Mouse (Mus musculus) sigmoid colon, adult 10 weeks (tissue): ENCODE data around the gene Exoc3l4. TPM values are rescaled to one million over a fixed set of nuclear protein-coding genes. Genes with fewer than 3 reads are reported as not detected.

Experiments
- polyA plus RNA-seq: library from polyadenylated mRNA; stranded (reverse); fragments of 350-450 nt; fragmentation: Illumina TruSeq; extraction: RNeasy Lipid Tissue Mini Kit (QIAGEN cat#74804); gene quantifications from one replicate; pipeline ENCODE4 v1.2.3, GENCODE M21; 2014; ENCODE audit warnings: low read depth, low replicate concordance

Exoc3l4 gene
- not detected for polyA plus RNA-seq

GRCm38 (mm10) chr12:111416921-111417779 is at the start of gene Exoc3l4:
TSS of gene Exoc3l4 (plus strand) at chr12:111417017.

GRCm38 (mm10) chr12:111377376-111377973 is 39.3 kb upstream of the Exoc3l4 start, which contains the start of gene Cdc42bpb:
TSS of gene Cdc42bpb (minus strand) at chr12:111377718.

GRCm38 (mm10) chr12:111406622-111407021 is 10.2 kb upstream of the Exoc3l4 start, which contains the start of gene Lbhd2:
TSS of gene Lbhd2 (plus strand) at chr12:111406809.

GRCm38 (mm10) chr12:111442309-111443010 is 25.6 kb downstream of the Exoc3l4 start, which contains the start of gene Tnfaip2:
TSS of gene Tnfaip2 (plus strand) at chr12:111442469.

Other genes starting within 250 kb of the Exoc3l4 start
- not detected for gene 4930595D18Rik, start 232.5 kb upstream of the Exoc3l4 start, polyA plus RNA-seq
- gene Amn, start 145.9 kb upstream of the Exoc3l4 start, polyA plus RNA-seq, result not detected
- gene Cdc42bpb, start 39.3 kb upstream of the Exoc3l4 start, polyA plus RNA-seq, result 7.8 TPM
- gene Lbhd2, start 10.2 kb upstream of the Exoc3l4 start, polyA plus RNA-seq, result not detected
- gene Tnfaip2, start 25.5 kb downstream of the Exoc3l4 start, polyA plus RNA-seq, result 1.3 TPM
- 0.76 TPM for gene Gm266, start 68.8 kb downstream of the Exoc3l4 start, polyA plus RNA-seq
- gene Eif5, start 121.0 kb downstream of the Exoc3l4 start, polyA plus RNA-seq, result 708 TPM
- gene Mark3, start 157.5 kb downstream of the Exoc3l4 start, polyA plus RNA-seq, result 216 TPM